Mouse (Mus musculus) kidney, embryonic 14.5 days (tissue): ENCODE data around the gene Sec22c. TPM values are rescaled to one million over a fixed set of nuclear protein-coding genes. Genes with fewer than 3 reads are reported as not detected.

Experiments
- ATAC-seq: fragments of 200-750 bp; cut with Nextera tagmentation; 2 replicates; pipeline ENCODE4 v1.8.0; 2017; ENCODE audit warnings: moderate number of reproducible peaks, mild to moderate bottlenecking, moderate TSS enrichment, moderate library complexity; ENCODE audit not compliant: low FRiP score, low TSS enrichment
- H3K27ac ChIP-seq: fragments of 300-500 bp; sonication (generic); 2 replicates; pipeline ENCODE4 v1.5.1; 2014; ENCODE audit warnings: low read depth, mild to moderate bottlenecking, low read length, moderate library complexity, mixed read lengths
- H3K27me3 ChIP-seq: fragments of 300-500 bp; sonication (generic); 2 replicates; pipeline ENCODE4 v1.6.1; 2014; ENCODE audit warnings: mild to moderate bottlenecking, low read length; ENCODE audit not compliant: control insufficient read depth, insufficient read depth
- H3K36me3 ChIP-seq: fragments of 300-500 bp; sonication (generic); 2 replicates; pipeline ENCODE4 v1.6.1; 2014; ENCODE audit warnings: low read length, mixed read lengths; ENCODE audit not compliant: control insufficient read depth, insufficient read depth
- H3K4me1 ChIP-seq: fragments of 300-500 bp; sonication (generic); 2 replicates; pipeline ENCODE4 v1.6.1; 2014; ENCODE audit warnings: low read length, mixed read lengths; ENCODE audit not compliant: control insufficient read depth, insufficient read depth
- H3K4me2 ChIP-seq: fragments of 300-500 bp; sonication (generic); replicated peaks from 2 replicates; pipeline ENCODE4 v1.6.1; 2014; ENCODE audit warnings: low read depth, mild to moderate bottlenecking, low read length
- H3K4me3 ChIP-seq: fragments of 300-500 bp; sonication (generic); 2 replicates; pipeline ENCODE4 v1.5.1; 2014; ENCODE audit warnings: mild to moderate bottlenecking, low read length
- H3K9ac ChIP-seq: fragments of 300-500 bp; sonication (generic); 2 replicates; pipeline ENCODE4 v1.6.1; 2014; ENCODE audit warnings: low read depth, mild to moderate bottlenecking, low read length, moderate library complexity
- H3K9me3 ChIP-seq: fragments of 300-500 bp; sonication (generic); 2 replicates; pipeline ENCODE4 v1.6.1; 2016; ENCODE audit warnings: low read length; ENCODE audit not compliant: control insufficient read depth
- WGBS: fragments of 180-500 bp; shearing (Covaris S2); extraction: QIAGEN DNeasy Blood & Tissue Kit; methylation state at CpG from one replicate; pipeline ENCODE4 v1.1.7; 2014; 5-methylcytosine and 5-hydroxymethylcytosine counted together
- polyA plus RNA-seq: library from polyadenylated mRNA; unstranded; fragments of >200 nt; fragmentation: Nextera tagmentation; extraction: Ambion mirVana; gene quantifications from 2 replicates; pipeline ENCODE4 v1.2.1, GENCODE M21; 2014

Sec22c gene
- polyA plus RNA-seq, 1 experiment from 2014 or later, result 12.0 TPM

DNA sequence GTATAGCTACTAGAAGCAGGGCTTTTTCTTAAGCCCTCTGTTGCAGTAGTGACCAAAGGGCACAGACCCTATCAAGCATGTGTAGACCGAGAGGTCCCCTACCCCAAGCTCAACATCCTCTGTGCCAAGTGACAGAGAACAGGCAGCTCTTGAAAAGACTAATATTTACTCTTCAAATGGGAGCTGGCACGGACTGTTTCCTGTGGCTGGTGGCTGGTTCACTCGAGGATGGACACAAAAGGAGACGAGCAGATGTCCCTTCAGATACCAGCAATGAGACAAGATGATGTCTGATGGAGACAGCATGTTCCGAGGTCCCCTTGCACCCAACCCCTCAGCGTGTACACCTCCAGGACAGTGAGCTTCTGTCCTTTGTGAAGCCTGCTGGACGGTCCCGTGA is 27.8 kb downstream of the Sec22c start:
- Histone ChIP-seq H3K4me1 (no peaks in the 10 kb centered on the region), H3K9me3 (no peaks in the 10 kb centered on the region), H3K27me3 (no peaks in the 10 kb centered on the region), H3K4me3 (no peak overlapping the region), H3K36me3 (no peaks in the 10 kb centered on the region), H3K27ac (no peak overlapping the region), H3K4me2 (no peak overlapping the region), H3K9ac (no peak overlapping the region)
- no peak for ATAC-seq
- WGBS, result 61% methylated on average over 8 of the region's 8 CpGs

DNA sequence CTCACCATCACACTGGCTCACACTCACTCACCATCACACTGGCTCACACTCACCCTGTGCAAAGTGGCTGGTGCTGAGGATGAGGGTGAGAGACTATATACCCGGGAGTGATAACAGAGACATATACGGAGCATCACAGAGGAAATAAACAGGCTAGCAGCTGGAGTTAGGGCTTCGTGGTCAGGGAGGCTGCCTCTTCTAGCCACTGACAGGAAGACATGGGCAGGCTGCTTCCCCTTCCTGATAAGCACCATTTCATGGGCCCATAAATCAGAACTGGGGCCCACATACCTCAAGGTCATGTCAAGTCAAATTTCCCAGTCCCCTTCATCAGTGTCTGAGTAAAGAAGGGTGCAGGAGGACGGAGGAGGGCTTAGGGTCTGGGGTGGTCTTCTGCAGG is 28.2 kb downstream of the Sec22c start:
- 43% methylated on average over 4 of the region's 4 CpGs for WGBS
- H3K9ac ChIP-seq, result no peak overlapping the region
- no peak overlapping the region for H3K4me2 ChIP-seq
- no peaks in the 10 kb centered on the region for H3K4me1 ChIP-seq
- no peaks in the 10 kb centered on the region for H3K36me3 ChIP-seq
- H3K4me3 ChIP-seq, result no peak overlapping the region
- no peaks in the 10 kb centered on the region for H3K9me3 ChIP-seq
- no peak overlapping the region for H3K27ac ChIP-seq
- no peak for ATAC-seq
- H3K27me3 ChIP-seq, result no peaks in the 10 kb centered on the region

DNA sequence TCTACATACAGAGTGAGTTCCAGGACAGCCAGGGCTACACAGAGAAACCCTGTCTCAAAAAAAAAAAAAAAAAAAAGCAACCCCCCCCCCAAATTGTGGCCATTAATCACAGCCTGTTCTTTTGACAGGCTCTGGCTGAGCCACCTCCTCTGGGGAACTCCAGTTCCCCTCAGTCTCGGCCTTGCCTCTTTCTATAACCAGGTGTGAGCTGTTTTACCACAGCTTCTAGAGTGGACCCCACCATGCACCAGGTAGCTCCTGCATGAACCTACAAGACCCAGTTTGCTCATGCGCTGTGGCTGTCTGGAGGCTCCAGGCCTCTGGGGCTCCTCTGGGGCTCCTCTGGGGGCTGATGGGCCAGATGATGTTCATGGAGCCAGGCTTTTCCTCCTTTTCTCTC is 29.7 kb downstream of the Sec22c start:
- WGBS, result 71% methylated on average over 2 of the region's 2 CpGs
- Histone ChIP-seq H3K27ac (no peak overlapping the region), H3K4me2 (no peak overlapping the region), H3K9me3 (no peaks in the 10 kb centered on the region), H3K9ac (no peak overlapping the region), H3K27me3 (peaks cover 6% of the 10 kb centered on the region; the same call in 1 of the 2 replicates), H3K4me3 (no peak overlapping the region), H3K4me1 (no peaks in the 10 kb centered on the region), H3K36me3 (no peaks in the 10 kb centered on the region)
- no peak for ATAC-seq

DNA sequence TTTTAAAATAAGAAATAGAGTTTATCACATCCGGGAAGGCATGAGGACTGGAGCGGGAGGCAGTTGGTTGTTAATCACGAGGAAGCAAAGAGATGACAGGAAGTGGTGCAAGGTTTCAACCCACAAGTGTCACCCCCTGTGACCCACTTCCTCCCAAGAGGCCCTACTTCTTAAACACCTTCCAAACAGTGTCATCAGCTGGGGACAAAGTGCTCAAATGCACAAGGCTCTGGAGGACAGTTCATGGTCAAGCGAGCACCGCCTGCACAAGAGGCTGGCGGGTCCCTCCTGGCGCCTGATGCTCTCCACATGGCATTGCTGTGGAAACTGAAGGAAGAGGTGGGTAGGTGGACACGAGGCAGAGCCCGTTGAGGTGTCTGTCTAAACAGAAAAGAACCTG is 30.3 kb downstream of the Sec22c start:
- no peak overlapping the region for H3K4me2 ChIP-seq
- H3K9ac ChIP-seq, result no peak overlapping the region
- no peaks in the 10 kb centered on the region for H3K4me1 ChIP-seq
- peaks cover 9% of the 10 kb centered on the region; the same call in 1 of the 2 replicates for H3K27me3 ChIP-seq
- H3K27ac ChIP-seq, result no peak overlapping the region
- no peak overlapping the region for H3K4me3 ChIP-seq
- 63% methylated on average over 9 of the region's 9 CpGs for WGBS
- H3K9me3 ChIP-seq, result no peaks in the 10 kb centered on the region
- ATAC-seq, result no peak
- H3K36me3 ChIP-seq, result no peaks in the 10 kb centered on the region

DNA sequence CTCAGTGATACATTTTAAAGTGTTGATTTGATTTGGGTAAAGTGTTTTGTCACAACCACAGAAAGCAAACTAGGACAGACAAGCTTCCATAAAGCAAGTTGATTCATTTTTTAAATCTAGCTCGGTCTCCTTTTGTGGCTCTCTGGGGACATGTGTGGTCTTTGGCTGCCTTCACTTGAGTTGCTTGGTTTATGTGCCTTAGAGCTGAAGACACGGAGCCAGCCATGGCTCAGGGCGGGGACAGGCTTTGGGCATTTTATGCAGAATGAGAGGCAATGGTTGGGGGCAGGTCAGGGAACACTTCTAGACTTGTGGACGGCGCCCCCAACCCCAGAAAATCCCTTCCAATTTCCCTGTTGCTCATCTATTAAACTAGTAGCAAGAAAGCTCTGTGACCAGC is 31.6 kb downstream of the Sec22c start:
- no peaks in the 10 kb centered on the region for H3K36me3 ChIP-seq
- WGBS, result 78% methylated on average over 5 of the region's 5 CpGs
- no peak overlapping the region for H3K4me2 ChIP-seq
- no peak for ATAC-seq
- peaks cover 5% of the 10 kb centered on the region; the same call in 1 of the 2 replicates for H3K4me1 ChIP-seq
- H3K9me3 ChIP-seq, result no peaks in the 10 kb centered on the region
- H3K27ac ChIP-seq, result no peak overlapping the region
- H3K27me3 ChIP-seq, result peaks cover 19% of the 10 kb centered on the region; the same call in 1 of the 2 replicates
- no peak overlapping the region for H3K4me3 ChIP-seq
- no peak overlapping the region for H3K9ac ChIP-seq

DNA sequence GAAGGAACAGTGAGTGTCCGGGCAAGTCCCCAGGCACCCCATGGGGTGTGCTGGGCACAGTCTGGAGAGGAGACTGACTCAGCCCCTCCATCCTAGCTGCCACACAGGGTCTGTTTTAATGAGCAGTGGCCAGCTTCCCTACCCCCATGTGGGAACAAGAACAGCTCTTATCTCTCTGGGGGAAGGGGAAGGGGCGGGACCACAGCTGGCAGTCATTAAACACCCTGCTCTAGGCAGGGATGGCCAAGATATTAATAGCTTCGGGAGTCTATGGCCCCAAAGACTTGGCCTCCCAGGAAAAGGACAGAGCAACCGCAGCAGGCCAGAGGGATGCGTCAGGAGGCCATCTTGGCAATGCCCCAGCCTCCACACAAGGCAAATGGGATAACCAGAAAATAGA is 33.0 kb downstream of the Sec22c start:
- no peak for ATAC-seq
- no peaks in the 10 kb centered on the region for H3K9me3 ChIP-seq
- peaks cover 5% of the 10 kb centered on the region; the same call in 1 of the 2 replicates for H3K4me1 ChIP-seq
- no peak overlapping the region for H3K4me3 ChIP-seq
- H3K9ac ChIP-seq, result no peak overlapping the region
- peaks cover 30% of the 10 kb centered on the region; the same call in 1 of the 2 replicates for H3K27me3 ChIP-seq
- no peak overlapping the region for H3K27ac ChIP-seq
- no peak overlapping the region for H3K4me2 ChIP-seq
- H3K36me3 ChIP-seq, result no peaks in the 10 kb centered on the region
- 53% methylated on average over 5 of the region's 5 CpGs for WGBS

DNA sequence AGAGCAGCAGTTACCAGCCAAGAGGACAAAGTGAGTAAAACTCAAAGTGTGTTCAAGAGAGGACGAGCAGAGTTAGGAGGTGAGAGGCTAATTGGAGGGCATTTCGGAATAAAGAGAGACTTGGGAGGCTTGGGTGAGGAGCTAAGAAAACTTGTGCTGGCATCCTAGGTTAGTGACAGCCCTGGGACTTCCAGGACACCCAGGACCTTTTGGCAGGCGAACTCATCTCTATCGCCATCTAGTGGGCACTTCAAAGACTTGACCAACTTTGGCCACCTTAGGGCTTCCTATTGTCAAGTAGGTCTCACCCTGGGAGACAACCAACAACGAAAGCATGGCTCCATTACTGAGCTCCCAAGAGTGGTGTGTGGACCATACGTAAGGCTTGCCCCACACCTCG is 34.0 kb downstream of the Sec22c start:
- Histone ChIP-seq H3K4me3 (no peak overlapping the region), H3K4me1 (peaks cover 10% of the 10 kb centered on the region; the same call in 1 of the 2 replicates), H3K4me2 (no peak overlapping the region), H3K9ac (no peak overlapping the region), H3K36me3 (no peaks in the 10 kb centered on the region), H3K27me3 (peaks cover 30% of the 10 kb centered on the region), H3K27ac (no peak overlapping the region), H3K9me3 (no peaks in the 10 kb centered on the region)
- no peak for ATAC-seq
- 27% methylated on average over 7 of the region's 7 CpGs for WGBS

DNA sequence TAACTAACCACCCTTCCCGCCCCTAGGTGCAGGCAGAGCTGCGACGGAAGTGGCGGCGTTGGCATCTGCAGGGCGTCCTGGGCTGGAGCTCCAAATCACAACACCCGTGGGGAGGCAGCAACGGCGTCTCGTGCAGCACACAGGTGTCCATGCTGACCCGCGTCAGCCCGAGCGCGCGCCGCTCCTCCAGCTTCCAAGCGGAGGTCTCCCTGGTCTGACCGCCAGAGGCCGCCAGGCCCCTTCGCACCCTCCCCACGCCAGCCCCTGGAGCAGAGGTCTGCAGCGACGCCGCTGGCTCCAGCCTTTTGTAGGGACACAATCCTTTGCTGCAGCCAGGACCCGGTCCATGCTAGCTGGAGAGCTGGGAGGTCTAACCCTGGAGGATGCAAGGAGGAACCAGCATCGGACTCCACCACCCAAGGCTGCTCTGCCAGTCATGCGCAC is 35.9 kb downstream of the Sec22c start:
- peak; percentile 75 for ATAC-seq
- Histone ChIP-seq H3K4me1 (peaks cover 10% of the 10 kb centered on the region; the same call in 1 of the 2 replicates), H3K9ac (peak overlapping the region; percentile 45), H3K36me3 (no peaks in the 10 kb centered on the region), H3K4me2 (peak overlapping the region; percentile 55), H3K27ac (no peak overlapping the region), H3K27me3 (peaks cover 30% of the 10 kb centered on the region), H3K4me3 (peak overlapping the region; percentile 30), H3K9me3 (no peaks in the 10 kb centered on the region)
- WGBS, result under 1% methylated on average over 28 of the region's 28 CpGs

DNA sequence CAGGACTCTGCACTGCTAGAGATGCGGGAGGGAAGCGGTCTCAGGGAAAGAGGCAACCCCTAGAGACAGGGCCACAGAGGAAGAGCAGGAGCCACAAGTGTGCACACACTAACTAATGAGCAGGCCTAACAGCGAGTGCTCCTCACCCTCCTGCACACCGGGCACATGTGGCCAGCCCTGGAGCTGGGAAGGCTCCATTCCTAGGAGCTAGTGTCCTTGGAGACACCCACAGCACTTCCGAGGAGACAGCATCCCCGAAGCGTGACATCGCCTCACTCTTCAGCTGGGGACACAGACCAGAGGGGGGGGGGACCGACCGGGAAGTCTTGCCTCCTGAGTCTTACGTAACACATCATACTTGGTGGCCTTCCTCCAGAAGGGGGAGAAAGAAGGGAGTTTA is 37.5 kb downstream of the Sec22c start:
- Histone ChIP-seq H3K27me3 (peaks cover 30% of the 10 kb centered on the region), H3K27ac (no peak overlapping the region), H3K9me3 (no peaks in the 10 kb centered on the region), H3K9ac (no peak overlapping the region), H3K4me2 (no peak overlapping the region), H3K4me3 (no peak overlapping the region), H3K36me3 (no peaks in the 10 kb centered on the region), H3K4me1 (peaks cover 10% of the 10 kb centered on the region; the same call in 1 of the 2 replicates)
- WGBS, result 81% methylated on average over 11 of the region's 11 CpGs
- ATAC-seq, result no peak
